Mouse (Mus musculus) retina, embryonic 14.5 days (tissue): ENCODE data around the gene Sestd1.

ENCODE experiments used
- DNase-seq: peaks from one replicate; pipeline ENCODE4 v3.0.0-alpha.2; 2015; ENCODE audit warnings: low spot score

Gene Sestd1

DNA sequence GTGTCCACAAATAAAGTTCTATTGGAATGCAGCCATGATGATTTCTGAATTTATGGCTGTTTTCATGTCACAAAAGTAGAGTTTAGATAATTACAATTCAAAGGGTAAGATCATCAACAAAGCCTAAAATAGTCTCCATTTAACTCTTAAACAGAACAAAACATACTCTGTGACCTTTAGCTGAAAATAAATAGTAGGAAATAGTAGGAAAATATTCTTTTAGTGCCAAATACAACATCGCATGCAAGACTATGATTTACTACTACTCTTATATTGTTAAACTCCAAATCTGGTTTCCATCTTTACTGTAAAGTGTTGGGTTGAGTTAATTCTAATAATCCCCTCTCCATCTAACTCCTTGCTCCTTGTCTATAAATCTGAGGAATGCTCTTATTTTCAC, 147.0 kb downstream of the Sestd1 start:
- no peak for DNase-seq
